Mouse (Mus musculus) right cerebral cortex, postnatal 14 days (tissue): ENCODE measurements around the gene Ppp2r3d.
"Not testable (repeated sequence)": the region's sequence is repeated elsewhere in the genome, so short reads cannot be mapped to it uniquely, and the experiment has no call there.

ENCODE experiments used
- DNase-seq: peaks from one replicate; pipeline ENCODE4 v3.0.0; 2022

Gene Ppp2r3d

DNA sequence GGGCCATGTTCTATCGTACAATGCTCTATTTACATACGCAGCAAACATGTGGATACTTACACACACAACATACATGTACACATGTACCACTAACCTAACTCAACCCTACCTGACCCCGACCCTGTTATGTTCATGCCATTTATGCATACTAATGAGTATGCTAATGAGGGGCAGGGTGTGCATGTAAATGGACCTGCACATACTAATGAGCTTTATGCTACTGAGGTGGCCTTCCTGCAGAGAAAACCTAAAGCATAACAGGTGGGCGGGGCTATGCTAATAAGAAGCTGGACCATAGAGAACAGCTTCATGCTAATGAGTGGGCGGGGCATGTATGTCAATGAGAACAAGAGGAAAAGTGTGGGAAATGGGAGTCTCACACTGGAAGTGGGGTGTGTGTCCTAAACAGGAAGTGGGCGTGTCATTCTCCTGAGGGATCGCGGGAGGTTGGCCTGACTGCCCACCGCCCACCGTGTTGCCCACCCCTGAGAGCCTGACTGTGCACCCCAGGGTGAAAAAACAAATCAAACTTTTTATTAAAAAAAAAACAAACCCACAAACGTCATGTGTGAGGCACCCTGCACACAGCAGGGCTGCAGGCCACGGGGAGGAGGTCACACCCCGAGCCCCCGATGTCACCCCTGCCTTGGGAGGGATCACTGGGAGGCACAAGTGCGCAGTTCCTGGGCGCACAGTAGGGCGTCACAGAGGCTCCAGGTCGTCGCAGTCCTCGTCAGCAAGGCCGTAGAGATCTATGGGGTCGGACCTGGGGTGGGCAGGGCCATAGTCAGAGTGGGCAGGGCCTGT, at the start of gene Ppp2r3d:
Gene Ppp2r3d (minus strand): TSS at position 803 of the 807 bp plus-strand sequence.
- DNase-seq: peak; percentile 5

DNA sequence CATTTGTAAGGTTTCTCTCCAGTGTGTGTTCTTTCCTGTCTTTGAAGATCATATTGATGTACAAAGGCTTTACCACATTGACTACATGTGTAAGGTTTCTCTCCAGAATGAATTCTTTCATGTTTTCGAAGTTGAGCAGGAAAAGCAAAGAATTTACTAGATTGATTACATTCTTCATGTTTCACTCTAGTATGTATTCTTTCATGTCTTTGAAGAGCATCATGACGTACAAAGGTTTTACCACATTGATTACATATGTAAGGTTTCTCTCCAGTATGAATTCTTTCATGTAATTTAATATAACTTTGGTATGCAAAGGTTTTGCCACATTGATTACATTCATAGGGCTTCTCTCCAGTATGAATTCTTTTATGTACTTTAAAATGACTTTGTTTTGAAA, 17.0 kb upstream of the Ppp2r3d start, which contains the start of gene Gm21836:
Gene Gm21836 (minus strand): TSS at position 101 of the 400 bp plus-strand sequence.
- not testable (repeated sequence) for DNase-seq

DNA sequence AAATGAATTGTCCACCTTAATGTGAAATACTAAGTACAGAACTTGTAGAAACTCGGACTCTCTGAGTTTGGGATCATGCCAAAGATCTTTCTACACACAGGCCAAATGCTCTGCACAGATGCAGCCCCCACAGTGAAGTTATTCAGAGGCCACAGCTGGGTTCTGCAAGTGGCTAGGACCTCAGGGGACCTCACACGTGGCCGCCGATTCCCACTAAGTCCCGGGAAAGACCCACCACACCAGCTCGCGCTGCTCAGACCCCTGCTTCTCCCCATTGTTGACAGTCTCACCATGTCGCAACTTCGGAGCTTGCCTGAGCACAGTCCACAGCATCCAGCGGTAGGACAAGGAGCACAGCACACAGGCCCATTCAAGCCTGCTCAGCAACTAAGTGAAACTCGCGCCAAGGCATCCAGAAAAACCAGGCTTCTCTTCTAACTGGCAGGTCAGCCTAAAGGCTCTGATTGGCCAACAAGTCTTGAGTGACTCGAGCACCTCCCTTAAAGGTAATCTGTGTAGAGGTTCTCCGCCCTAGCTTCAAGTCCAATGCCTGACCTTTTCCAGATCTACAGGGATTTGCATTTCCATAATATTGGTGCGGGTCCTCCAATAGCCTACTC, 3.8 kb upstream of the Ppp2r3d start:
- DNase-seq: not testable (repeated sequence)

DNA sequence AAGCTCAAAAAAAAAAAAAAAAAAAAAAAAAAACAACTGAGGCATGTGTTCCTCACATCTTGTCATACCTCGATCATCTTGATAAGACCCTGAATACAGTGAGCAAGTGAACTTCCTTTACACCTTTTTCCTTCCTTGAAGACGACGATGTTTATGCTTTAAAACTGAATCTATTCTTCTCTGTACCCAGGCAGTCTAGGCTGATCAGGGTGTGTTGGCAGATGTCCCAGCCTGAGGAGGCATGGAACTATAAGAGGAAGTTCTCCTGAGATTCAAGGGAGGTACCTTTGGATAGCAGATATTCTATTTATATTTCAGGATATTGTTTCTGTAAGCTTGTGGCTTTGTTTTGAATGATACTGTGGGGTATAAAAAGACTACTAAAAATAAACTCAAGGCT, 1.4 kb upstream of the Ppp2r3d start:
- DNase-seq: peak; percentile 48

DNA sequence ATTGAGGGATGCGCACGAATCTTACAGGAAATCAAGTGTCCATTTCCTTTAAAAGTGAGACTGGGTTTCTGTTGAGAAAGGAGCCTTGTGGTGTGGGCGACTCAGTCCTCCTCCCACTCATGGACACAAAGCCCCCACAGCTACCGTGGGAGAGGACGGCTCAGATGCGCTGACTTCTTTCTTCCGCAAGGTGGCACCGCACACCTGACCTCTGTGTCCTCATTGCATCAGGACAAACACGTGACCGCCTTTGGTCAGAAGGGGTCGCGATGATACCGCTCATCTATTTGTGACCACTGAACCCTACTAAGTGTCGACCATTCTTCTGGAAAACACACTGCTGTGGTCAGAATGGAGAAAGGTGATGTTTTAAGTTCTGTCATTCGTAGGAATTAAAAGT, 1.0 kb downstream of the Ppp2r3d start:
- DNase-seq: peak; percentile 5

DNA sequence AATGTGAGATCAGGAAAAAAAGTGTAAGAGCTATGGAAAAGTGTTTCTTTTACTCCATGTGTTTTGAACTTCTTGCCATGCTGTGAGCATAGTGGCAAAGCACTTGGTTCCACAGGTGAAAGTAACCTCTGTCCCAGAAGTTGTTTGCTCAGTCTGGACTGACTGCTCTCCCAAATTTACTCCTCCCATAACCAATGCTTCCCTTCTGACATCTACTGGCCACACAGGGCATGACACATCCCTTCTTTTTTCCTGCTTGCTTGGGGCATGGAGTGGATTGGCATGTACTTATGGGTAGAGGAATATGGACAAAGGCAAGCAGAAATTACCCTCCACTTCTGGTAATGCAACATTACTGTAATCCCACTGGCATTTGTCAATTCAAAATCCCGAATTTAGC, 20.1 kb downstream of the Ppp2r3d start:
- DNase-seq: peak; percentile 8

DNA sequence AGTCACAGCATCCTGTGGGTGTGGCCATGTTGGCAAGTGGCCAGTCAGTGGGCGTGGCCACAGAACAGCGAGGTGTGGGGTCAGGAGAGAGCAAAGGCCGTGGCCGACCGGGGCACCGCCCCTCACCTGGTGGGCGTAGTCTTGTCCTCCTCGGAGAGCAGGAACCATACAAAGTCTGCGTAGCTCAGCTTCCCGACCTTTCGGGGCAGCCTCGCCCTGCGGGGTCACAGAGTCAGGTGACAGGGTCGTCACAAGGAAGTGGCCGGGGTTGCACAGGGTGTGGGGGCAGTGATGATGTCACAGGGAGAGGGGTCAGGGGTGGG, 34.2 kb downstream of the Ppp2r3d start:
- peak; percentile 49 for DNase-seq

DNA sequence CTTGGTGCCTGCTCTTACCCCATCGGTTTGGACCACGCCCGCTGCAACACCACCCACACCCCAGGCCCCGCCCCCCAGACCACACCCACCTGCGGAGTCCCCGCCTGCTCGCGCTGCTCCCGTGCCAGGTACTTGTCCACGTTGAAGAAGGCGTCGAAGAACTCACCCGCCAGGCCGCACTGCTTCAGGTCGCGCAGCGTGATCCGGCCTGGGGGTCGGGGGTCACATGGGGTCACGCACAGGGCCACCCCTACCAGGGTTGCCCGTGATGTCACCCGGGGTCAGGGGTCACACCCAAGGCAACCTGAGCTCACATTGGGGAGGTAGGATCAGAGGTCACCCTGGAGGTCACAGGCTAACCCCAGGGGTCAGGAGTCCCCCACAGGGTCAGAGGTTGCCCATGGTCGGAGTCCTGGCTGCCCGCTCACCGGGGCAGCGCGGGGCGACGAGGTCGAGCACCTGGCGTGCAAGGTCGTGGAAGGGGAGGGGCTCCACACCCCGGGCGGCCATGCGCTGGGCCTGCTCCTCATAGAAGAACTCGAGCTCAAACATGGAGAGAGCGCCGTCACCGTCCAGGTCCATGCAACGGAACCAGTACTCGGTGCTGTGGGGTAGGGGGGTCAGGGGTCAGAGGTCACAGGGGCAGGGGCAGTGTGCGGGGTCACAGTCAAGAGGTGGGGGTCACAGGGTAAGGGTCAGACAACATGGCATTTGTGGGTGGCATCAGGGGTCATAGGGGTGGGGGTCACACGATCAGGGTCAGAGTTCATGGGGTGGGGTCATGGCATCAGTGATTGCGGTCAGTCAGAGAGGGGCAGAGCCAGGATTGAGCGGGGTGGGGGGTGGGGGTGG, 34.8 kb downstream of the Ppp2r3d start:
- DNase-seq: peak; percentile 49

DNA sequence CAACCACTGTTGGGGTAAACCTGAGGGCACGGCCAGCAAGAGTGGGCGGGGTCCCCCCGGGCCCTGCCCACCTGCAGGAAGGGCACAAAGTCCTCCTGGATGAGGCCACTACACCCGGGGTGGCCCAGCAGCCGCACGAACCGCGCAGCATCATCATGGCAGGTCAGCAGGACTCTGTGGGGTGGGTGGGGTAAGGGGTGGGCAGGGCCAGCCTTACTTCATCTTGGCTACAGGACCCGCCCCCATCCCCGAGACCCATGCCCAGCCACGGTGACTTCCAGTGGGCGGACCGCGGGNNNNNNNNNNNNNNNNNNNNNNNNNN, 36.0 kb downstream of the Ppp2r3d start:
- DNase-seq: no peak

DNA sequence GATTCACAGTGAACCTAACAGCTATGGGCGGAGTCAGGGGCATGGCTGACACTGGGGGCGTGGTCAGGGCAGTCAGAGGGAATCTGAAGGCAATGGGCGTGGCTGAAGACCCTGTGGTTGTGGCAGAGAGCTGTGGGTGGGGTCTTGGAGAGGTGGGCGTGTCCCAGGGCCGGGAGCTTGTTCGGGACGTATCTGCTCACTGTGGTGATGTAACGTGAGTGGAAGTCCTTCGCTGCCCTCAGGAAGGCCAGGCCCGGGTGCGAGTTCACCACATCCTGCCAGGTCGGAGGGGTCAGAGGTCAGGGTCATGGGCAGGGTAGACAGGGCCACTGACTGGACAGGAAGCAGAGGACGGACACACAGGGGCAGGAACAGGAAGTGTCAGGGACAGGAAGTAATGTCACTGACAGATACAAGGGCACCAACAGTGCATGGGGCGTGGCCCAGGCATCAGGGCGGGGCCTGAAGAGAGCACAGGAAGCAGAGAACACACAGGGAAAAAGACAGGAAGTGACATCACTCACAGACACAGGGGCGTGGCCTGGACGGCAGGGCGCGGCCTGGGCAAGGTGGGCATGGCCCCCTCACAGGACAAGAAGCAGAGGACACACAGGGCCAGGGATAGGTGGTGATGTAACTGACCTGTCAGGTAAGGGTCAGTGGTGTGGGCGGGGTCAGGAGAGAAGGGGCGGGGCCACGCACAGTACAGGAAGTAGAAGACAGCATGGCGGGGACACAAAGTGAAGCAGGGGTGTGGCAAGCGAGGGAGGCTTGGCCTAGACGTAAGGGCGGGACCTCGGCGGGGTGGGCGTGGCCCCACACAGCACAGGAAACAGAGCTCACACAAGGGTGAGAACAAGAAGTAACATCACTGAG, 36.6 kb downstream of the Ppp2r3d start:
- peak; percentile 60 for DNase-seq

DNA sequence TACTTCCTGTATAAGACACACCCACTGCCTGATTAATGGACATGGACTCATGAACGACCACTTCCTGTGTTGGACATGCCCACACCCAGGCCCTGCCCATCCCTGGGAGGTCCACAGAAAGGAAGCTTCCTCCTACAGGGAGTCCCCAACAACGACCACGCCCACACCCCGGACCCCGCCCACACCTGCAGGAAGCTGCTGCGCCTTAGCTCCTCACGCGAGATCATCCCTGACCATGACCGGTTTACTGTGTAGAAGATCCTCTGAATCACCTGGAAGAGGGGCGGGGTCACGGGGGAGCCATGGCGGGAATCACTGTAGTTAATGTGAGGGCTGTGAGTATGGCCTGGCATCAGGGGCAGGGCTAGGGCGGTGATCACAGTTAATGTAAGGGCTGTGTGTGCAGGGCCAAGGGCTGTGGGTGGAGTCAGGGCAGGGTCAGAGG, 37.3 kb downstream of the Ppp2r3d start:
- DNase-seq: peak; percentile 38

DNA sequence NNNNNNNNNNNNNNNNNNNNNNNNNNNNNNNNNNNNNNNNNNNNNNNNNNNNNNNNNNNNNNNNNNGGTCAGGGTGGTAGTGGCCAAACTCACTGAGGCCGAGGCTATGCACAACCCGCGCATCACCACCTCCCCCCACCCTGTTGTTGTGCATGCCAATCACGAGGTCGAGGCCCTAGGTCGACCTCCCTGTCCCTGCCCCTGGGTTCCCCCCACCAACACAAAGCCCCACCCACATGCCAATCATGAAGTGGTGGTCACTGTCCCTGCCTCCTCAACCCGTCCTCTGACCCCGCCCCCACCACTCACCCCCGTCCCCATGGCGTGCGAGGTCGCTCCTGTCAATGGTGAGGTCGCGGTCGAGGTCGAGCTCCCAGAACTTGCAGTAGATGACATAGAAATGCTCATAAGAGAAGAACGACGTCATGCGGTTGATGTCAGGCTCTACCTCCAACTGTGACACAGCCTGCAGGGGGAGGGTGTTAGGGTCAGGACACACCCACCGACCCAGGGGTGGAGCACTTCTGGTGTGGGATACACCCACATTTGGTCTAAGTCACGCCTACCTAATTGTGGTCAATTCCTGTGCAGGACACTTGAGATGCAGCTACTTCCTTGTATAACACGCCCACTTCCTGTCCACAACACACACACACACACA, 37.9 kb downstream of the Ppp2r3d start:
- peak; percentile 11 for DNase-seq

DNA sequence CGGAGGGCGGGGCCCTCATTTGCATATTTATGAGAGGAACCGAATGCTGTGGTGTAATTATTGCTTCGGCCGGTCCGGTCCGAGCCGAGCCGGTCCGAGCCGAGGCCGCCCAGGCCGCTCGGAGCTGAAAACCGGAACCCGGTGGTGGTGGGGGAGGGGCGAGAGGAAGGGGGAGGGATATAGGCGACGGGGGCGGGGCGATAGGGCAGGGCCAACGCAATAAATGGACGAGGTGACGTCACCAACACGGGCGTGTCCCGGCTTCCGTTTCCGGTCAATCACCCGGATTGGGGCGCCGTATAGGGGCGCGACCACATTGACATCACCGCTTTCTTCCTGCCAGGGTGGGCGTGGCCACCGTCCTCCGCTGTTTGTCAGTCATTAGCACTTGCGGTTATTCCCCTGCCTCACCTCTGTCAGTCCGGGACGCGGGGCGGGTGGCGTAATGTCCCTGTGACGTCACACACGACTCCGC, 51.2 kb downstream of the Ppp2r3d start:
- DNase-seq: peak; percentile 97

DNA sequence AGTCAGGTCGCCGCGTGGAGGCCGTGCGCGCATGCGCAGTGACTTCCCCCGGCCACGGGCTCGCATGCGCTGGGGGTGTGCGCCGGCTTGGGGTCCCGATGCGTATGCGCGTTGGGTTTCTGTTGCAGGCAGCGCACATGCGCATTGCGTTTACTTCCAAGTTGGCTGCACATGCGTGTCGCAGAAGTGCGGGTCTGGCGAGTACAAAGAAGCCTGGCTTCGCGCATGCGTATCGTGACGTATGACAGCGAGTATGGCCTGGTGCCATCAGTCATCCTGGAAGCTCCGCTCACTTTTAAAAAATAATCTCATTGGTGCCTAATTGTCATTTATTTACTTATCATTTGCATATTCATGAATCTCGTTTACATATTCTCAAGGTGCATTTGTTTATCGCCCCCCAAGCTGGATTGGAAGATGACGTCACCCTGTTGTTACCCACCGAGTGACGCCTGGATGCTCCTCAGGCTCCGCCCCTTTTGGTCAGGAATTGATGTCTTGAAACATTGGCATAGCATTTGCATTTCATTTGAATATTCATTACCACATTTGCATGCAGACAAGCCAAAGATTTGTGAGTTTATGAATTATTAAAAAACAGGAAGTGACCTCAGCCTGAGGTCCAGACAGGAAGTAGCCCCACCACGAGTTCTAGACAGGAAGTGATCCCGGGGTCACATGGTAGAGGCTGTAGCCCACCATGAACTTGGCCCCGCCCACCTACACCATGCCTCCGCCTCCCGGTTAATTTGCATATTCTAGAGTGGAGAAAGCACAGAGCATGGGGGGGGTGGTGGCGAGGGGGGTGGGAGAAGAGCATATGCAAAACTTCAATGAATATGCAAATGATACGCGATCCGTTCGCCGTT, 51.9 kb downstream of the Ppp2r3d start:
- peak; percentile 99 for DNase-seq

DNA sequence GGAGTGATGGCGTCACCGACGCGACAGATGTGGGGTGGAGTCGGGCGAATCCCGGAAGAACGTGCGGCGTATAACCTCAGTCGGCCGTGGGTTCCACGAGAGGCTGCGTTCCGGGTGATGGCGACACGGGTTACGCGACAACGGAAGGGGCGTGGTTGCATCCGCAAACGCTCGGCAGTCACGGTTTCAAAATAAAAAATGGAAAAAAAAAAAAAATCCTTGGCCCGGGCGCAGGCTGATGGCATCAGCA, 52.5 kb downstream of the Ppp2r3d start:
- DNase-seq: no peak

DNA sequence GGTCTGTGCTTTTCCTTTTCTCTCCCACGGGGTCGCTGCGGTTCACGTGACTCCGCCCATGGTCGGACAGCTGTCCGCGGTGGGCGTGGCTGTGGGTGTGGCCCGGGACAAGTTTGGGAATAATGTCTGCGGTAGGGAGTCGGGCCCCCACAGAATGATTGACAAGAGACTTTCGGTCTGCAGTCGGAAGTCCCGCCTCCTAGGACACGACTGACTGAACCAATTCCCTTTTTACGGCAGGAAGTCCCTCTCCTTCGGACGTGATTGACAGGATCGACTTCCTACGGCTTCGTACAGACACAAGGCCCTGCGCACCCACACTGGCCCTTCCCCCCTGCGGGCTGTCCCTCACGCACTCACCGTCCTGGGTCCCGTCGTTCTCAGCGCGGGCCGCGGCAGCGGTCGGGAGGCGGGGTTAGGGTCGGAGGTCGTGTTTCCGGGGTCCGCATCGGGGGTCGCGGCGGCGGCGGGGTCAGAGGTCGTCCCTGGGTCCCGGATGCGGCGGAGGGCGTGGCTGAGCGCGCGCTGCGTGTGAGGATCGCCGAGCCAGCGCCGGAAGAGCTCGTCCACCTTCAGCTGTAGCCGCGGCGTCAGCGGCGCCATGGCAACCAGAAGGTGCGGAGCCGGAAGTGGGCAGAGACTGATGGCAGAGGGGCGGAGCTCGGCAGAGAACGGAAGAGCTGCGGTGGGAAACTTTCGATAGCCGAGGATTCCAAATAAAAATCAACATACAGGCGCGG, 53.0 kb downstream of the Ppp2r3d start:
- DNase-seq: peak; percentile 98

DNA sequence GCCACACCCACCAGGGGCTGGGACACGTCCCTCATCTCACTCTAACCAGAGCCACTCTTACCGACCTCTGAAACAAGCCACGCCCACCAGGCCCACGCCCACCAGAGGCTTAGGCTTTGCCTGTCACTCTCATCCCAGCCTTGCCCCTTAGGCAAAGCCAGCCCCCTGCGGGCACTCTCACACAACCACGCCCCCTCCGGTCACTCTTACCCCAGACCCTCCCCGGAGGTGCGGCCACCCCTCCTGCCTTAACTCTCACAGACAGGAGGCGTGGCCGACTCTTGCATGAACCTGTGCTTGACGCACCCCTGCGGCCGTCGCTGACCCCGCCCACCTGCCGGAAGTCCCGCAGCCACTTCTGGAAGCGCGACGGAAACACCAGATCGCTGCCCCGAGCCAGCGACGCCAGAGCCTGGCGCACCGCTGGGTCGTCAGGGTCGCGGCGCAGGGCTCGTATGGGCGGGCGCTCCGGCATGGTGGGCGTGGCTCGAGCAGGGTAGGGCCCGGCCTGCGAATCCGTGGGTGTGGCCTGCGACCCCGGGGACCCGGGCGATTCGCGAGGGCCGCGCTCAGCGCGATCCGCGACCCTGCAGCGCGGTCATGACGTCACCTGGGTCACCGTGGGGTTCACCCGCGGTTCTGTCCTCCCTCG, 53.7 kb downstream of the Ppp2r3d start:
- peak; percentile 91 for DNase-seq

DNA sequence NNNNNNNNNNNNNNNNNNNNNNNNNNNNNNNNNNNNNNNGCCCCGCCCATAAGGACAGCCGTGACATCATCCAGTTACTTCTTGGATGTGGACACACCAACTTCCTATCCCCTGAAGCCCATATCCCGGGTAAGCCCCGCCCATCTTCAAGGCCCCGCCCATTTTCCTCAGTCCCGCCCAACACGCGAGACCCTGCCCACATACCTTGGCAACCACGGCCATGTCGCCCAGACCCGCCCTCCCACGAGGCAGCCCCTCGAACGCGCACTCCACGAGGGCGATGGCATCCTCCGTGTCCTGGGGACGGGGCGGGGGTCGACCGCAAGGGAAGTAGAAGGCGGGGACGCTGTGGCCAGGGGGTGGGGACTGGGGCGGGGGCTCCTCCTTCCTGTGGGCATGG, 54.3 kb downstream of the Ppp2r3d start:
- DNase-seq: peak; percentile 60

DNA sequence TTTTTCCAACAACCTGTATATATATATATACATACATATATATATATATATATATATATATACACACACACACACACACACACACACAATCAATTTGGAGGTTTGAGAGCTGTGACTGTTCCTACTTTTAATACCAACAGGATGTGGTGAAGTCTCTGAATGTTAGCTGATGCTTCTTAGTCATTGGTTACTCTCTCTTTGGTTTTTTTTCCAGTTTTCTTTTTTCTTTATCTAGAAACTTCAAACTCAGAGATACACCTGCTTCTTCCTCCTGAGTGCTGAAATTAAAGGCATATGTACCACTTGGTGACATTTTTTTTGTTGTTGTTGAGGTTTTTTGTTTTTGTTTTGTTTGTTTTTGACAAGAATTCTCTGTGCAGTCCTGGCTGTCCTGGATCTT, 63.8 kb downstream of the Ppp2r3d start:
- no peak for DNase-seq

DNA sequence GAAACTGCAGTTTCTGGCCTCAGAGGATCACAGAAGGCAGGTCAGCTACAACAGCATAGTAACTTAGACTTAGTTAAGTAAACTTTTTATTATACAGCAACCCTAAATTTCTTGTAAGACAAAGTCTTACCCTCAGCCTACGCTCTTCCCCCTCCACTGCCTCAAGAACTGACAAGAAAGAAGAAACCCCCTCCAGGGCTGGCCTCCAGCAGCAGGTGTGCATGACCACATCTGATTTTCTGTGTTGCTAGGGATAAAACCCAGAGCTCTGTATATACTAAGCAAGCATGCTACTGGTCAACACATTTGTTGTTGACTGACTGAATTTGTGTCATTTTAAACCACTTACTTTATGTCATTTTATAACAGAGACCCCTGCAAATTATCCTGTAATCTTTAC, 65.1 kb downstream of the Ppp2r3d start:
- DNase-seq: no peak
